Mouse (Mus musculus) brain, embryonic 14.5 days (tissue): ENCODE data around the gene Foxf2.

ENCODE experiments used
- CTCF ChIP-seq: fragments of 200-500 bp; IDR thresholded peaks from 2 replicates; pipeline ENCODE4 v1.5.1; 2012; ENCODE audit warnings: inconsistent platforms, mild to moderate bottlenecking, moderate library complexity, borderline replicate concordance; ENCODE audit not compliant: insufficient read depth, insufficient read length; ENCODE audit errors: extremely low read depth
- POLR2A ChIP-seq: fragments of 200-500 bp; IDR thresholded peaks from 2 replicates; pipeline ENCODE4 v1.6.1; 2012; ENCODE audit warnings: mild to moderate bottlenecking, inconsistent platforms, borderline replicate concordance; ENCODE audit not compliant: poor library complexity, insufficient read depth, insufficient read length, severe bottlenecking; ENCODE audit errors: extremely low read depth

DNA sequence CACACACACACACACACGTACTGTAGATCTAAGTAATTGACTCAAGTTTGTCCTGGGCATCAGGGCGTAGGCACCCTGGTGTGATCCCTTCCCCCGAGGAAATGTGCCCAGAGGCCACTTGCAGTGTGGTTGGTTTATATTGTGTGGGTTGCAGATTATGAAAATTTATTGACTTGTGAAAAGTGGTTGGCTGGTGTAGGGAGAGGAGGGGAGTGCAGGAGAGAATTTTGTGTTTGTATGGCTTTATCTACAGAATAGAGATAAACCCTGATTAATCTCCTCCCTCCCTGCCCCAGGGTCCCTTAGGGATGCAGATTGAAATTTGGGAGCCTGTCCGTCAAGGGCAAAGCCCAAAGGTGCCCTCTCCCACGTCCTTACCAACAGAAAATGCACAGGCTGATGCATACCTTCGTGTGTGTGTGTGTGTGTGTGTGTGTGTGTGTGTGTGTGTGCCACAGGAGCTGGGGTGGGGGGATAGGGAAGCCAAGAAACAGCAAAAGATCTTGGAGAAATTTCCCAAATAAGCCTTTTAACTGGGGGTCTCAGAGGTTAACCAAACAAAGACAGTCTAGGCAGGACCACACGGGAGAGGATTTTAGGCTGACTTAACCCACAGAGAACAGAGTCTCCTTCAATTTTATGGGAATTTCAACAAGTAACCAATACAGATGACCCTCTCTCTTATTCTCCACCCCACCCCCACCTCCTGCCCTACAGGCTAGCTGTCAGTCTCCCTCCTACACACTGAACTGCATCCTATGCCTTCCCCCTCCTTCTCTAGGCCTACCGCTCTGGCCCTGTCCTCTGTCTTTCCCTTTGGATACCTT is 2.5 kb downstream of the Foxf2 start:
- TF ChIP-seq POLR2A, result no peak
- no peak for TF ChIP-seq CTCF
